ENCODE assay signal across 12 mouse cellular contexts in genomic region chr3:55540406-55541140, GRCm38 (mm10).
A peak's percentile ranks its signal among the peaks of the same experiment; 100 is the strongest.
DNase-seq lines count a peak whose midpoint lies in the region; ATAC-seq and TF ChIP-seq lines count a peak whose summit lies in the region.
"Had no signal": no experiment of that assay in that cellular context is flagged by ENCODE, and none has a peak within 500 bp of the region (broad histone marks: within the 10 kb centered on the region; RNA-seq: fewer than 3 reads in every experiment).

No protein-coding gene starts in this region.

- 72% methylated on average over 6 of the region's 6 CpGs for WGBS in hindbrain, embryonic 15.5 days
- 91% methylated on average over 6 of the region's 6 CpGs for WGBS in hindbrain, embryonic 10.5 days
- WGBS in embryonic facial prominence, embryonic 10.5 days: 90% methylated on average over 6 of the region's 6 CpGs

- H3K9me3 ChIP-seq in hindbrain, embryonic 15.5 days: no peaks in the 10 kb centered on the region
- H3K9me3 ChIP-seq in hindbrain, embryonic 10.5 days: no peaks in the 10 kb centered on the region
- H3K9me3 ChIP-seq in embryonic facial prominence, embryonic 10.5 days: no peaks in the 10 kb centered on the region

- H3K4me1 ChIP-seq in hindbrain, embryonic 15.5 days (replicated peaks): peaks cover 49% of the 10 kb centered on the region
- H3K4me1 ChIP-seq in hindbrain, embryonic 10.5 days (replicated peaks): peaks cover 52% of the 10 kb centered on the region
- peaks cover 73% of the 10 kb centered on the region for H3K4me1 ChIP-seq in embryonic facial prominence, embryonic 10.5 days

- no peak for TF ChIP-seq POLR2A in brain, embryonic 14.5 days (IDR thresholded peaks at IDR 0.05; ENCODE audit: borderline replicate concordance, extremely low read depth, insufficient read depth, insufficient read length, poor library complexity, severe bottlenecking)

- TF ChIP-seq CTCF in brain, embryonic 14.5 days (IDR thresholded peaks at IDR 0.05; ENCODE audit: borderline replicate concordance, extremely low read depth, insufficient read depth, insufficient read length): no peak

- no peak overlapping the region for H3K4me2 ChIP-seq in hindbrain, embryonic 15.5 days

- no peak for DNase-seq in hindbrain, embryonic 10.5 days (ENCODE audit: low spot score)
- DNase-seq in brain, embryonic 14.5 days (ENCODE audit: low read depth): peak; percentile 44
- DNase-seq in cerebellum, adult 18-20 months: peak; percentile 72 to 77
- DNase-seq in embryonic facial prominence, embryonic 10.5 days (ENCODE audit: low spot score): peak; percentile 5
- DNase-seq in spleen, postnatal 36 days (ENCODE audit: low spot score in 2 of 2): no peak
- no peak for DNase-seq in ovary, adult 18-20 months (ENCODE audit: low spot score)
- DNase-seq: adrenal gland, adult 8-10 months; embryo, embryonic 11 days; kidney, adult 8-10 months; lung, postnatal 14 days had no signal

- no peak overlapping the region for H3K9ac ChIP-seq in hindbrain, embryonic 15.5 days

- H3K4me3 ChIP-seq in hindbrain, embryonic 15.5 days: no peak overlapping the region
- H3K4me3 ChIP-seq in hindbrain, embryonic 10.5 days: no peak overlapping the region
- no peak overlapping the region for H3K4me3 ChIP-seq in embryonic facial prominence, embryonic 10.5 days

- H3K27ac ChIP-seq in hindbrain, embryonic 15.5 days (replicated peaks): peak overlapping the region; percentile 20
- H3K27ac ChIP-seq in hindbrain, embryonic 10.5 days: no peak overlapping the region
- H3K27ac ChIP-seq in embryonic facial prominence, embryonic 10.5 days (replicated peaks): no peak overlapping the region

- no peak; the same call in 1 of the 2 replicates for ATAC-seq in hindbrain, embryonic 15.5 days (ENCODE audit: low FRiP score, low read depth)
- ATAC-seq: CD4-positive, CD25-positive, alpha-beta regulatory T cell, adult 4 months had no signal

- no peaks in the 10 kb centered on the region for H3K36me3 ChIP-seq in hindbrain, embryonic 15.5 days
- no peaks in the 10 kb centered on the region for H3K36me3 ChIP-seq in hindbrain, embryonic 10.5 days
- no peaks in the 10 kb centered on the region for H3K36me3 ChIP-seq in embryonic facial prominence, embryonic 10.5 days (replicated peaks)

- H3K27me3 ChIP-seq in hindbrain, embryonic 15.5 days: no peaks in the 10 kb centered on the region
- H3K27me3 ChIP-seq in hindbrain, embryonic 10.5 days (ENCODE audit: insufficient read depth, poor library complexity, severe bottlenecking): no peaks in the 10 kb centered on the region
- H3K27me3 ChIP-seq in embryonic facial prominence, embryonic 10.5 days (replicated peaks; ENCODE audit: low read depth, poor library complexity, severe bottlenecking): peaks cover 6% of the 10 kb centered on the region

Comparison
In these comparisons a context has a peak if more than half of its experiments do, and no peak if none do; other contexts are left out.
1. DNase-seq: peak in brain, embryonic 14.5 days (single experiment), cerebellum, adult 18-20 months (2 of 2) and embryonic facial prominence, embryonic 10.5 days (single experiment); none in hindbrain, embryonic 10.5 days (single experiment), spleen, postnatal 36 days (0 of 2) and ovary, adult 18-20 months (single experiment).